Mouse (Mus musculus) embryonic fibroblast, embryonic 13.5 days (primary cell): ENCODE measurements around the gene Dnajc5g.

Experiments
- CTCF ChIP-seq: IDR thresholded peaks from 2 replicates; pipeline ENCODE4 v1.5.1; 2011; ENCODE audit warnings: mild to moderate bottlenecking, control low read depth, low read length, moderate library complexity, borderline replicate concordance; ENCODE audit not compliant: insufficient read depth
- POLR2A ChIP-seq: IDR thresholded peaks from 2 replicates; pipeline ENCODE4 v1.6.1; 2011; ENCODE audit warnings: low read depth, mild to moderate bottlenecking, control low read depth, low read length, moderate library complexity

DNA sequence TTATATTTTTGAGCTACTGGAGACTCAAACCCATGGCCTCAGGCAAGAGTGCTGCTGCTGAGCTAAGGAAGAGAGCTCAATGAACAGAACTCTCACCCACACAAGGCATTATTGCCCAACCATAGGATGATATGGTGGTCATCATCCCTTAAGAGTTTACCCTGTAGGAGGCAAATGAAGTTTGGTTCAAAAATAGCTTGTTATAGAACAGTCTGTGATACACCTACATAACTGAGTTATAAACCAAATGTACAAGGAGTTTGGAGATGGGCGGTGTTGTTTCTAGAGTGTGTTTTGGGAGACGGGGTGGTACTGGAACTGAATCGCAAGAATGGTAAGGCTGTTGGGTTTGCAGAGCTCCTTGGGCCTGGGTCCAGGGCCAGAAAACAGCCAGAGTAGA lies 36.3 kb upstream of the Dnajc5g start:
- TF ChIP-seq POLR2A (no peak), CTCF (no peak)
